ENCODE assay signal across 8 mouse cellular contexts in genomic region chr2:167941745-167942176, GRCm38 (mm10). TPM values are rescaled to one million over a fixed set of nuclear protein-coding genes. Genes with fewer than 3 reads are reported as not detected.
DNase-seq lines count a peak whose midpoint lies in the region; ATAC-seq and TF ChIP-seq lines count a peak whose summit lies in the region.

No protein-coding gene starts in this region.

- H3K27me3 ChIP-seq in heart, embryonic 13.5 days (replicated peaks) = no peaks in the 10 kb centered on the region
- no peaks in the 10 kb centered on the region for H3K27me3 ChIP-seq in hindbrain, embryonic 10.5 days (ENCODE audit: insufficient read depth, poor library complexity, severe bottlenecking)
- H3K27me3 ChIP-seq in midbrain, postnatal 0 days (ENCODE audit: insufficient read depth, low read length) = no peaks in the 10 kb centered on the region

- no peak for ATAC-seq in heart, embryonic 13.5 days (ENCODE audit: extremely low read depth, insufficient number of reproducible peaks, low FRiP score, low TSS enrichment)
- no peak; the same call in 1 of the 2 replicates for ATAC-seq in midbrain, postnatal 0 days (ENCODE audit: low FRiP score)
- no peak for ATAC-seq in monocyte, adult 5-6 weeks (replicated peaks; ENCODE audit: insufficient number of reproducible peaks, low FRiP score, low TSS enrichment, poor library complexity, severe bottlenecking)

- no peak for TF ChIP-seq POLR2A in bone marrow macrophage, adult 2 months (IDR thresholded peaks at IDR 0.05; ENCODE audit: borderline replicate concordance, low read depth, low read length)

- no peak for TF ChIP-seq CTCF in bone marrow macrophage, adult 2 months (IDR thresholded peaks at IDR 0.05; ENCODE audit: low read depth, low read length)
- no peak for TF ChIP-seq CTCF in midbrain, postnatal 0 days (IDR thresholded peaks at IDR 0.05)

- peak overlapping the region; percentile 42; the same call in 1 of the 2 replicates for H3K9ac ChIP-seq in heart, embryonic 13.5 days
- no peak overlapping the region for H3K9ac ChIP-seq in midbrain, postnatal 0 days (replicated peaks; ENCODE audit: low read length, poor library complexity, severe bottlenecking)

- H3K36me3 ChIP-seq in heart, embryonic 13.5 days = peaks cover 4% of the 10 kb centered on the region; the same call in 1 of the 2 replicates
- peaks cover 3% of the 10 kb centered on the region; the same call in 1 of the 2 replicates for H3K36me3 ChIP-seq in hindbrain, embryonic 10.5 days
- H3K36me3 ChIP-seq in midbrain, postnatal 0 days (ENCODE audit: insufficient read depth, low read length) = no peaks in the 10 kb centered on the region; the same call in none of the 2 replicates

- peak overlapping the region; percentile 19; the same call in 1 of the 2 replicates for H3K4me3 ChIP-seq in heart, embryonic 13.5 days
- H3K4me3 ChIP-seq in bone marrow macrophage, adult 2 months (ENCODE audit: insufficient read depth, low read length) = peak overlapping the region; percentile 32
- H3K4me3 ChIP-seq in hindbrain, embryonic 10.5 days = no peak overlapping the region
- no peak overlapping the region for H3K4me3 ChIP-seq in midbrain, postnatal 0 days (ENCODE audit: low read depth, low read length)

- no peaks in the 10 kb centered on the region for H3K9me3 ChIP-seq in heart, embryonic 13.5 days
- H3K9me3 ChIP-seq in hindbrain, embryonic 10.5 days = no peaks in the 10 kb centered on the region
- H3K9me3 ChIP-seq in midbrain, postnatal 0 days (ENCODE audit: low read length) = no peaks in the 10 kb centered on the region

- 41% methylated on average over 6 of the region's 6 CpGs for WGBS in heart, embryonic 13.5 days
- WGBS in hindbrain, embryonic 10.5 days = 58% methylated on average over 6 of the region's 6 CpGs
- WGBS in midbrain, postnatal 0 days = 41% methylated on average over 6 of the region's 6 CpGs

- no peak for DNase-seq in heart, adult 9 months (ENCODE audit: low spot score in 2 of 2)
- no peak for DNase-seq in hindbrain, embryonic 10.5 days (ENCODE audit: low spot score)
- no peak for DNase-seq in midbrain, postnatal 0 days (ENCODE audit: low spot score)
- no peak for DNase-seq in embryo, embryonic 10.5 days (ENCODE audit: low spot score)
- no peak for DNase-seq in spleen, adult 12 weeks (ENCODE audit: low spot score)

- peak overlapping the region; percentile 86 for H3K27ac ChIP-seq in heart, embryonic 13.5 days (replicated peaks)
- H3K27ac ChIP-seq in bone marrow macrophage, adult 2 months (ENCODE audit: insufficient read depth, low read depth, low read length) = peak overlapping the region; percentile 75
- peak overlapping the region; percentile 77 for H3K27ac ChIP-seq in hindbrain, embryonic 10.5 days
- peak overlapping the region; percentile 21; the same call in 1 of the 2 replicates for H3K27ac ChIP-seq in midbrain, postnatal 0 days (ENCODE audit: low read depth, low read length)

- H3K4me2 ChIP-seq in heart, embryonic 13.5 days = peak overlapping the region; percentile 50
- no peak overlapping the region for H3K4me2 ChIP-seq in midbrain, postnatal 0 days (ENCODE audit: low read depth, low read length, poor library complexity, severe bottlenecking)

- peaks cover 89% of the 10 kb centered on the region for H3K4me1 ChIP-seq in heart, embryonic 13.5 days
- H3K4me1 ChIP-seq in bone marrow macrophage, adult 2 months (ENCODE audit: control insufficient read depth, insufficient read depth, low read length) = peaks cover 86% of the 10 kb centered on the region
- peaks cover 80% of the 10 kb centered on the region for H3K4me1 ChIP-seq in hindbrain, embryonic 10.5 days (replicated peaks)
- H3K4me1 ChIP-seq in midbrain, postnatal 0 days (ENCODE audit: insufficient read depth, low read length) = peaks cover 25% of the 10 kb centered on the region; the same call in 1 of the 2 replicates

RNA-seq across cellular contexts. Expression of gene Ptpn1, which starts 9.9 kb away (rescaled TPM):
- polyA plus RNA-seq in heart, embryonic 13.5 days (2015; fragmentation: Nextera tagmentation; extraction: Ambion mirVana) = 42.1 and 47.2 TPM in 2 replicates
- 84.4 and 94.5 TPM in 2 replicates for polyA plus RNA-seq in bone marrow macrophage, adult 2 months (2012; ENCODE audit: insufficient read depth, insufficient read length, missing spikeins)
- 75.9 and 86.1 TPM in 2 replicates for polyA plus RNA-seq in hindbrain, embryonic 10.5 days (2016; fragmentation: Nextera tagmentation; extraction: Ambion mirVana)
- 36.8 and 42.7 TPM in 2 replicates for total RNA-seq in midbrain, postnatal 0 days (2014; rRNA removed)
- 54.3 and 59.1 TPM in 2 replicates for polyA plus RNA-seq in midbrain, postnatal 0 days (2015; fragmentation: Nextera tagmentation; extraction: Ambion mirVana)
- 199 to 318 TPM (median 242 TPM) in 3 replicates for total RNA-seq in monocyte, adult 5-6 weeks (2017)

Comparison
In these comparisons a context has a peak if more than half of its experiments do, and no peak if none do; other contexts are left out.
1. H3K27ac ChIP-seq: peak in every context shown above with its lines; median percentile 86 in heart, embryonic 13.5 days; 77 in hindbrain, embryonic 10.5 days; 75 in bone marrow macrophage, adult 2 months; 21 in midbrain, postnatal 0 days.
2. H3K4me3 ChIP-seq: peak in heart, embryonic 13.5 days (single experiment) and bone marrow macrophage, adult 2 months (single experiment); none in hindbrain, embryonic 10.5 days (single experiment) and midbrain, postnatal 0 days (single experiment).